Mouse (Mus musculus): ENCODE data around the gene Chst15. TPM values are rescaled to one million over a fixed set of nuclear protein-coding genes. Genes with fewer than 3 reads are reported as not detected.

The Chst15 gene
- polyA plus RNA-seq, 1 experiment, result 1.8 TPM

GRCm38 (mm10) chr7:132299661-132300210 is 17.3 kb downstream of the Chst15 start:
- Histone ChIP-seq H3K4me1 (ENCODE audit: control insufficient read depth, insufficient read depth, low read length) (peaks cover 2% of the 10 kb centered on the region), H3K36me3 (ENCODE audit: control insufficient read depth, insufficient read depth, low read length) (no peaks in the 10 kb centered on the region), H3K4me3 (ENCODE audit: control insufficient read depth, low read depth, low read length) (no peak overlapping the region), H3K27ac (ENCODE audit: control insufficient read depth, insufficient read depth, low read depth, low read length) (no peak overlapping the region), H3K27me3 (ENCODE audit: control insufficient read depth, insufficient read depth, low read length) (no peaks in the 10 kb centered on the region)
- no peak for TF ChIP-seq CTCF (IDR thresholded peaks at IDR 0.05; ENCODE audit: control insufficient read depth, insufficient read depth, insufficient replicate concordance, low read depth, low read length)
- no peak for TF ChIP-seq POLR2A (IDR thresholded peaks at IDR 0.05; ENCODE audit: control insufficient read depth, low read depth, low read length)

GRCm38 (mm10) chr7:132298412-132298990 is 18.5 kb downstream of the Chst15 start:
- TF ChIP-seq POLR2A (IDR thresholded peaks at IDR 0.05; ENCODE audit: control insufficient read depth, low read depth, low read length) (no peak), CTCF (IDR thresholded peaks at IDR 0.05; ENCODE audit: control insufficient read depth, insufficient read depth, insufficient replicate concordance, low read depth, low read length) (no peak)
- H3K27me3 ChIP-seq (ENCODE audit: control insufficient read depth, insufficient read depth, low read length), result no peaks in the 10 kb centered on the region
- no peak overlapping the region for H3K27ac ChIP-seq (ENCODE audit: control insufficient read depth, insufficient read depth, low read depth, low read length)
- no peaks in the 10 kb centered on the region for H3K36me3 ChIP-seq (ENCODE audit: control insufficient read depth, insufficient read depth, low read length)
- no peak overlapping the region for H3K4me3 ChIP-seq (ENCODE audit: control insufficient read depth, low read depth, low read length)
- H3K4me1 ChIP-seq (ENCODE audit: control insufficient read depth, insufficient read depth, low read length), result no peaks in the 10 kb centered on the region; the same call in 1 of the 2 replicates

GRCm38 (mm10) chr7:132296661-132297443 is 20.2 kb downstream of the Chst15 start:
- TF ChIP-seq POLR2A (IDR thresholded peaks at IDR 0.05; ENCODE audit: control insufficient read depth, low read depth, low read length) (no peak), CTCF (IDR thresholded peaks at IDR 0.05; ENCODE audit: control insufficient read depth, insufficient read depth, insufficient replicate concordance, low read depth, low read length) (no peak)
- H3K27ac ChIP-seq (ENCODE audit: control insufficient read depth, insufficient read depth, low read depth, low read length), result no peak overlapping the region

GRCm38 (mm10) chr7:132296132-132296531 is 20.9 kb downstream of the Chst15 start:
- H3K4me3 ChIP-seq (ENCODE audit: control insufficient read depth, low read depth, low read length), result no peak overlapping the region
- H3K36me3 ChIP-seq (ENCODE audit: control insufficient read depth, insufficient read depth, low read length), result no peaks in the 10 kb centered on the region
- H3K27ac ChIP-seq (ENCODE audit: control insufficient read depth, insufficient read depth, low read depth, low read length), result no peak overlapping the region
- H3K4me1 ChIP-seq (ENCODE audit: control insufficient read depth, insufficient read depth, low read length), result no peaks in the 10 kb centered on the region
- TF ChIP-seq POLR2A (IDR thresholded peaks at IDR 0.05; ENCODE audit: control insufficient read depth, low read depth, low read length) (no peak), CTCF (IDR thresholded peaks at IDR 0.05; ENCODE audit: control insufficient read depth, insufficient read depth, insufficient replicate concordance, low read depth, low read length) (no peak)
- no peaks in the 10 kb centered on the region for H3K27me3 ChIP-seq (ENCODE audit: control insufficient read depth, insufficient read depth, low read length)

More at GRCm38 (mm10) chr7:132296661-132297443, 20.2 kb downstream of the Chst15 start:
- H3K4me1 ChIP-seq (ENCODE audit: control insufficient read depth, insufficient read depth, low read length), result no peaks in the 10 kb centered on the region; the same call in 1 of the 2 replicates
- H3K27me3 ChIP-seq (ENCODE audit: control insufficient read depth, insufficient read depth, low read length), result no peaks in the 10 kb centered on the region
- H3K4me3 ChIP-seq (ENCODE audit: control insufficient read depth, low read depth, low read length), result no peak overlapping the region
- no peaks in the 10 kb centered on the region for H3K36me3 ChIP-seq (ENCODE audit: control insufficient read depth, insufficient read depth, low read length)

- Histone ChIP-seq H3K4me3 (ENCODE audit: control insufficient read depth, low read depth, low read length) (no peak overlapping the region), H3K4me1 (ENCODE audit: control insufficient read depth, insufficient read depth, low read length) (no peaks in the 10 kb centered on the region), H3K36me3 (ENCODE audit: control insufficient read depth, insufficient read depth, low read length) (no peaks in the 10 kb centered on the region), H3K27me3 (ENCODE audit: control insufficient read depth, insufficient read depth, low read length) (no peaks in the 10 kb centered on the region), H3K27ac (ENCODE audit: control insufficient read depth, insufficient read depth, low read depth, low read length) (0 out of 2 replicates have a peak overlapping the region, but pooled peaks have one; percentile 0)
- TF ChIP-seq CTCF (IDR thresholded peaks at IDR 0.05; ENCODE audit: control insufficient read depth, insufficient read depth, insufficient replicate concordance, low read depth, low read length) (no peak), POLR2A (IDR thresholded peaks at IDR 0.05; ENCODE audit: control insufficient read depth, low read depth, low read length) (no peak)
Measured at GRCm38 (mm10) chr7:132287340-132287664, 29.7 kb downstream of the Chst15 start.

- Histone ChIP-seq H3K4me3 (ENCODE audit: control insufficient read depth, low read depth, low read length) (no peak overlapping the region), H3K4me1 (ENCODE audit: control insufficient read depth, insufficient read depth, low read length) (no peaks in the 10 kb centered on the region), H3K36me3 (ENCODE audit: control insufficient read depth, insufficient read depth, low read length) (no peaks in the 10 kb centered on the region), H3K27me3 (ENCODE audit: control insufficient read depth, insufficient read depth, low read length) (no peaks in the 10 kb centered on the region), H3K27ac (ENCODE audit: control insufficient read depth, insufficient read depth, low read depth, low read length) (no peak overlapping the region)
- TF ChIP-seq POLR2A (IDR thresholded peaks at IDR 0.05; ENCODE audit: control insufficient read depth, low read depth, low read length), result no peak
Measured at GRCm38 (mm10) chr7:132286630-132287339, 30.2 kb downstream of the Chst15 start.

- no peaks in the 10 kb centered on the region for H3K36me3 ChIP-seq (ENCODE audit: control insufficient read depth, insufficient read depth, low read length)
- TF ChIP-seq CTCF (IDR thresholded peaks at IDR 0.05; ENCODE audit: control insufficient read depth, insufficient read depth, insufficient replicate concordance, low read depth, low read length), result no peak
- TF ChIP-seq POLR2A (IDR thresholded peaks at IDR 0.05; ENCODE audit: control insufficient read depth, low read depth, low read length), result no peak
- no peak overlapping the region for H3K27ac ChIP-seq (ENCODE audit: control insufficient read depth, insufficient read depth, low read depth, low read length)
- H3K4me1 ChIP-seq (ENCODE audit: control insufficient read depth, insufficient read depth, low read length), result no peaks in the 10 kb centered on the region
- no peaks in the 10 kb centered on the region for H3K27me3 ChIP-seq (ENCODE audit: control insufficient read depth, insufficient read depth, low read length)
- no peak overlapping the region for H3K4me3 ChIP-seq (ENCODE audit: control insufficient read depth, low read depth, low read length)
Measured at GRCm38 (mm10) chr7:132284795-132285194, 32.2 kb downstream of the Chst15 start.
